Mouse (Mus musculus) olfactory bulb, adult 2 months (tissue): Measurements from ENCODE around the gene Slc26a9. TPM values are rescaled to one million over a fixed set of nuclear protein-coding genes. Genes with fewer than 3 reads are reported as not detected.

Experiments used
- H3K27ac ChIP-seq: fragments of 200-500 bp; 2 replicates; pipeline ENCODE4 v1.5.1; 2012; ENCODE audit warnings: low read depth, low read length; ENCODE audit not compliant: insufficient read depth
- H3K4me1 ChIP-seq: fragments of 200-500 bp; 2 replicates; pipeline ENCODE4 v1.6.1; 2012; ENCODE audit warnings: low read length; ENCODE audit not compliant: control insufficient read depth, insufficient read depth
- H3K4me3 ChIP-seq: fragments of 200-500 bp; 2 replicates; pipeline ENCODE4 v1.5.1; 2012; ENCODE audit warnings: mild to moderate bottlenecking, low read depth, low read length, moderate library complexity; ENCODE audit not compliant: insufficient read depth
- CTCF ChIP-seq: fragments of 200-500 bp; IDR thresholded peaks from 2 replicates; pipeline ENCODE4 v1.5.1; 2012; ENCODE audit warnings: low read depth, mild to moderate bottlenecking, low read length, moderate library complexity; ENCODE audit not compliant: insufficient read depth
- POLR2A ChIP-seq: fragments of 200-500 bp; IDR thresholded peaks from 2 replicates; pipeline ENCODE4 v1.6.1; 2012; ENCODE audit warnings: mild to moderate bottlenecking, low read depth, low read length, moderate library complexity; ENCODE audit not compliant: insufficient read depth
- WGBS: fragments of 180-500 bp; shearing (Covaris S2); methylation state at CpG from one replicate; pipeline ENCODE4 v1.1.7; 2018; 5-methylcytosine and 5-hydroxymethylcytosine counted together
- polyA plus RNA-seq: library from polyadenylated mRNA; stranded (reverse); fragments of >200 nt; gene quantifications from 2 replicates; pipeline ENCODE4 v1.2.4, GENCODE M21; 2012; ENCODE audit warnings: low replicate concordance; ENCODE audit not compliant: missing spikeins, insufficient read depth, insufficient read length

Gene Slc26a9
- polyA plus RNA-seq, 1 experiment, result not detected

GRCm38 (mm10) chr1:131708338-131708737 lies 35.5 kb upstream of the Slc26a9 start:
- TF ChIP-seq POLR2A (no peak), CTCF (no peak)
- no peak overlapping the region for H3K4me3 ChIP-seq
- no peaks in the 10 kb centered on the region for H3K4me1 ChIP-seq
- 50% methylated on average over 4 of the region's 4 CpGs for WGBS
- H3K27ac ChIP-seq, result no peak overlapping the region

- 89% methylated on average over 10 of the region's 10 CpGs for WGBS
- no peak overlapping the region for H3K27ac ChIP-seq
- TF ChIP-seq CTCF (no peak), POLR2A (no peak)
- no peak overlapping the region for H3K4me3 ChIP-seq
- no peaks in the 10 kb centered on the region for H3K4me1 ChIP-seq
These were observed 32.3 kb upstream of the Slc26a9 start for GRCm38 (mm10) chr1:131711518-131711917.

GRCm38 (mm10) chr1:131712386-131712785 lies 31.4 kb upstream of the Slc26a9 start:
- 51% methylated on average over 2 of the region's 2 CpGs for whole genome bisulfite sequencing

GRCm38 (mm10) chr1:131714388-131715337 lies 29.2 kb upstream of the Slc26a9 start:
- H3K4me1 ChIP-seq, result no peaks in the 10 kb centered on the region
- WGBS, result 67% methylated on average over 20 of the region's 20 CpGs
- no peak for TF ChIP-seq POLR2A
- TF ChIP-seq CTCF, result no peak
- H3K27ac ChIP-seq, result no peak overlapping the region
- no peak overlapping the region for H3K4me3 ChIP-seq

More at GRCm38 (mm10) chr1:131712386-131712785, 31.4 kb upstream of the Slc26a9 start:
- no peak for TF ChIP-seq POLR2A
- no peak for TF ChIP-seq CTCF
- no peaks in the 10 kb centered on the region for H3K4me1 ChIP-seq
- no peak overlapping the region for H3K4me3 ChIP-seq
- no peak overlapping the region for H3K27ac ChIP-seq

- TF ChIP-seq CTCF (no peak), POLR2A (no peak)
- no peaks in the 10 kb centered on the region for H3K4me1 ChIP-seq
- no peak overlapping the region for H3K27ac ChIP-seq
- 82% methylated on average over 16 of the region's 16 CpGs for WGBS
- no peak overlapping the region for H3K4me3 ChIP-seq
These were observed 24.7 kb upstream of the Slc26a9 start for GRCm38 (mm10) chr1:131718952-131719694.

GRCm38 (mm10) chr1:131721989-131722388 lies 21.8 kb upstream of the Slc26a9 start:
- TF ChIP-seq POLR2A, result no peak
- TF ChIP-seq CTCF, result no peak
- no peak overlapping the region for H3K27ac ChIP-seq
- H3K4me1 ChIP-seq, result no peaks in the 10 kb centered on the region
- WGBS, result 85% methylated on average over 3 of the region's 3 CpGs
- no peak overlapping the region for H3K4me3 ChIP-seq

- WGBS, result 76% methylated on average over 4 of the region's 4 CpGs
These were observed 20.3 kb upstream of the Slc26a9 start for GRCm38 (mm10) chr1:131723549-131723948.

GRCm38 (mm10) chr1:131726586-131726985 lies 17.2 kb upstream of the Slc26a9 start:
- H3K4me3 ChIP-seq, result no peak overlapping the region
- TF ChIP-seq CTCF, result no peak
- TF ChIP-seq POLR2A, result no peak
- H3K4me1 ChIP-seq, result no peaks in the 10 kb centered on the region
- no peak overlapping the region for H3K27ac ChIP-seq
- 82% methylated on average over 6 of the region's 6 CpGs for WGBS

More at GRCm38 (mm10) chr1:131723549-131723948, 20.3 kb upstream of the Slc26a9 start:
- Histone ChIP-seq H3K27ac (no peak overlapping the region), H3K4me3 (no peak overlapping the region), H3K4me1 (no peaks in the 10 kb centered on the region)
- TF ChIP-seq POLR2A (no peak), CTCF (no peak)
